Mouse (Mus musculus) ES-E14 (cell line): ENCODE results near the gene Kdr.

Experiments used
- HCFC1 ChIP-seq: IDR thresholded peaks from 2 replicates; pipeline ENCODE4 v1.6.1; 2012; ENCODE audit warnings: low read length, inconsistent platforms, borderline replicate concordance; ENCODE audit not compliant: insufficient read depth
- ZNF384 ChIP-seq: IDR thresholded peaks from 2 replicates; pipeline ENCODE4 v1.6.1; 2012; ENCODE audit warnings: low read depth, low read length, inconsistent platforms

DNA sequence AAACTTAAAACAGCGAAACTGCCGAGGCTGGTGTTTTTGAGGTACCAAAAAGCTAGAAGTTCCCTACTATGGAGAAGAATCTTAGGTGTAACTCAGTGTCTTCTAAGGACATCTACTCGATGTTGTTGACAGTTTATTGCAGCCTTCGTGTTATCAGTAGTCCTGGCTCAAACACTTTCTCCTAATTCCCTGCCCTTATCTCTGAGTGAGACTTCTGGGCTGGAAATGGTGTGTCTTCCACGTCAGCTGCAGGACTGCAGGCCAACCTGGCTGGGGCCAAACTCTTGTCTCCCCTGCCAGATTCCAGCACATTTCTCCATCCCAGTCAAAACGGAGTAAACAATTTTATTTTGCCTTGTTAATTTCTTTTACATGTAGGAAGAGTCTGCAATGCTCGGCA, 48.3 kb downstream of the Kdr start:
- TF ChIP-seq ZNF384 (no peak), HCFC1 (no peak)
